Mouse (Mus musculus) hindbrain, embryonic 16.5 days (tissue): Measurements from ENCODE around the gene Slit2. TPM values are rescaled to one million over a fixed set of nuclear protein-coding genes. Genes with fewer than 3 reads are reported as not detected.

Source experiments
- ATAC-seq: fragments of 200-750 bp; cut with Nextera tagmentation; 2 replicates; pipeline ENCODE4 v1.8.0; 2017; ENCODE audit warnings: moderate TSS enrichment, moderate library complexity
- H3K27ac ChIP-seq: fragments of 300-500 bp; sonication (generic); 2 replicates; pipeline ENCODE4 v1.5.1; 2014; ENCODE audit warnings: low read depth, mild to moderate bottlenecking, control low read depth, low read length, moderate library complexity
- H3K27me3 ChIP-seq: fragments of 300-500 bp; sonication (generic); replicated peaks from 2 replicates; pipeline ENCODE4 v1.6.1; 2014; ENCODE audit warnings: low read length; ENCODE audit not compliant: control insufficient read depth, insufficient read depth
- H3K36me3 ChIP-seq: fragments of 300-500 bp; sonication (generic); 2 replicates; pipeline ENCODE4 v1.6.1; 2014; ENCODE audit warnings: mild to moderate bottlenecking, low read length, moderate library complexity, mixed read lengths; ENCODE audit not compliant: control insufficient read depth, insufficient read depth
- H3K4me1 ChIP-seq: fragments of 300-500 bp; sonication (generic); 2 replicates; pipeline ENCODE4 v1.6.1; 2014; ENCODE audit warnings: low read depth, low read length; ENCODE audit not compliant: control insufficient read depth, insufficient read depth
- H3K4me2 ChIP-seq: fragments of 300-500 bp; sonication (generic); 2 replicates; pipeline ENCODE4 v1.6.1; 2014; ENCODE audit warnings: mild to moderate bottlenecking, low read length, control low read depth, moderate library complexity
- H3K4me3 ChIP-seq: fragments of 300-500 bp; sonication (generic); 2 replicates; pipeline ENCODE4 v1.5.1; 2014; ENCODE audit warnings: mild to moderate bottlenecking, low read length, control low read depth, moderate library complexity
- H3K9ac ChIP-seq: fragments of 300-500 bp; sonication (generic); 2 replicates; pipeline ENCODE4 v1.6.1; 2014; ENCODE audit warnings: low read depth, mild to moderate bottlenecking, control low read depth, low read length, moderate library complexity
- H3K9me3 ChIP-seq: fragments of 300-500 bp; sonication (generic); 2 replicates; pipeline ENCODE4 v1.6.1; 2014; ENCODE audit warnings: mild to moderate bottlenecking, low read length, moderate library complexity; ENCODE audit not compliant: control insufficient read depth
- WGBS: fragments of 180-500 bp; shearing (Covaris S2); extraction: QIAGEN DNeasy Blood & Tissue Kit; methylation state at CpG from one replicate; pipeline ENCODE4 v1.1.7; 2014; 5-methylcytosine and 5-hydroxymethylcytosine counted together
- polyA plus RNA-seq: library from polyadenylated mRNA; unstranded; fragments of >200 nt; fragmentation: Nextera tagmentation; extraction: Ambion mirVana; gene quantifications from 2 replicates; pipeline ENCODE4 v1.2.1, GENCODE M21; 2015

The Slit2 gene
- polyA plus RNA-seq, 1 experiment from 2014 or later: 17.8 TPM

DNA sequence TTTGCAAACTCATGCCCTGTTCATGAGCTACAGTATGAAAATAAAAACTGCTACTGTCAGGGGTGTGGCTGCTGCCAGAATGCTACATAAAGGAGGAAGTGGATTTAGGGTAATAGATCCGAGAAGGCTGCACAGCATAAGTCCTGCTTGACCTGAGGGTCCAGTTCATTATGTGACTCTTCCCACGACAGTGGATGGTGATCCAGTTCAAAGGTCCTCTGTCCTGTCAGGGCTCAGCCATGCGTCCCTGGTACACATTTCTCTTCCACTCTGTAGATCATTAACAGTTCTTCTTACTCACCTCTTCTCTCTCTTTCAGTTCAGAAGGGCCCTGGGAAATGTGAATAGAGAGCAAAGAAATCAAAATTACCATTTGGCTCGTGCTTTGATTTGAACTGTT lies 265.4 kb downstream of the Slit2 start:
- Histone ChIP-seq H3K9ac (no peak overlapping the region), H3K27me3 (no peaks in the 10 kb centered on the region), H3K27ac (no peak overlapping the region), H3K36me3 (no peaks in the 10 kb centered on the region), H3K4me3 (no peak overlapping the region), H3K9me3 (no peaks in the 10 kb centered on the region), H3K4me2 (no peak overlapping the region), H3K4me1 (no peaks in the 10 kb centered on the region)
- ATAC-seq: no peak
- whole genome bisulfite sequencing: 62% methylated on average over 4 of the region's 4 CpGs

DNA sequence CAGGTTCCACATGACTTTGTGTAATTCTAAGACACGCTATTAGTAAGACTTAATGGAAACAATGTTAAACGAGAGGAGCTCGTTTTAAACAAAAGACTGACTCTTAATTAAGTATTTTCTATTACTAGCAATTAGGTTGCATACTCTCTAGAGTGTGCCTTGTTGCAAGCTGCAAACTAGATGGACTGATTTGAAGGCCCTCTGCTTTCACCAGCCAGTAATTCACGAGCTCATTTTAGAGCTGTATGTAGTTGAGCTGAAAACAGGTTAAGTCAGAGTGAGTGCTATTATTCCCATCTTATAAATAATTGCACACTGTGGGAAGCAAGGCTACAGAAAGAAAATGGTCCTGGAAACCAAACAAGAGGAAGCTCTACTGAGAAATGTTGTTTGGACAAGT lies 294.6 kb downstream of the Slit2 start:
- ATAC-seq: peak; percentile 48; the same call in 1 of the 2 replicates

DNA sequence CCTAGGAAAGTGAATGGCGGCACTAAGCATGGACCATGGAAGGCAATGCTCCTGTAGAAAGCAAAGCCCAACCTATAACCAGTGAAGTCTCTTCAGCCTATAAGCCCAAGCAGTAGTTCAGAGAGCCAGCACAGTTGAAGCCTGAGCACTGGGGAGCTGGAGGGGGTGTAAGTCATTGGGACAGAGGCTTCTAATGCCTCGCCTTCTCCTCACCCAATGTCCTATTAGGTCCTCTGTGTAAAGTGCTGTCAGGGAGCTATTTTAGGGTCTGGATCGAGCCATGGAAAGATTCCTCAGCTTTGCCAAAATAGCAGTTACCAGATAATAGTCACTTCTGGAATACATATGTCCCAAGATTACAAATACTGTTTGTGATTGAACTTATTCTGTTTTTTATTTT lies 318.2 kb downstream of the Slit2 start:
- Histone ChIP-seq H3K36me3 (0 out of 2 replicates have a peak, but pooled peaks cover 3% of the 10 kb centered on the region), H3K4me1 (no peaks in the 10 kb centered on the region), H3K9ac (no peak overlapping the region), H3K4me3 (no peak overlapping the region), H3K27ac (no peak overlapping the region), H3K27me3 (no peaks in the 10 kb centered on the region), H3K9me3 (no peaks in the 10 kb centered on the region), H3K4me2 (no peak overlapping the region)
- 97% methylated on average over 3 of the region's 3 CpGs for WGBS
- ATAC-seq: no peak

More for the DNA sequence above, 294.6 kb downstream of the Slit2 start:
- Histone ChIP-seq H3K4me2 (no peak overlapping the region), H3K27ac (no peak overlapping the region), H3K27me3 (no peaks in the 10 kb centered on the region), H3K4me3 (no peak overlapping the region), H3K36me3 (no peaks in the 10 kb centered on the region), H3K9me3 (no peaks in the 10 kb centered on the region), H3K9ac (no peak overlapping the region), H3K4me1 (no peaks in the 10 kb centered on the region)
- WGBS: 60% methylated on average over 4 of the region's 4 CpGs

DNA sequence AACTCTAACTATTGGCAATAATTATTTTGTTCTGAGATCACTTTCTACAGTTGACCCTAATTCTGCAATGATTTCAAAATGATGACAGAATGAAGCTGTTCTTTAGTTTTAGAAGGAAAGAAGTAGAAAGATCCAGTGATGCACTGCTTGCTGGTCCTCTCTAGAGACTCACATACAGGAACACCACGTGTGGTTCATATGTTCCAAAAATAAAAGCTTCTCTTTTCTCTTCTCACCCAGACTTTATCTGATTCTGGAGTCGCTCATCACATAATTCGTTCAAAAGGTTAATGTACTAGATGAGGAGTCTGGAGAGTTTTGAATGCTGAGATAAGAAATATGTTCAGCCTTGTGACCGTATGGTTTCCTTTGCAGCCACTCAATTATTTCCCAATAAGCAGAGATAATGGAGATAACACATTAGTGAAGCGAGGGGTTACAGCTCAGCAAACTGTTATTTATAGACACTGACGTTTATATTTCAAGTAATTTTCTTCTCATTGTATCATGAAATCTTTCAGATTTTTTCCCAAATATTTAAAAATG lies 332.2 kb downstream of the Slit2 start:
- Histone ChIP-seq H3K27me3 (no peaks in the 10 kb centered on the region), H3K4me2 (no peak overlapping the region), H3K4me3 (no peak overlapping the region), H3K4me1 (no peaks in the 10 kb centered on the region), H3K9ac (no peak overlapping the region), H3K27ac (no peak overlapping the region), H3K36me3 (no peaks in the 10 kb centered on the region), H3K9me3 (no peaks in the 10 kb centered on the region)
- 82% methylated on average over 6 of the region's 6 CpGs for WGBS
- ATAC-seq: no peak

DNA sequence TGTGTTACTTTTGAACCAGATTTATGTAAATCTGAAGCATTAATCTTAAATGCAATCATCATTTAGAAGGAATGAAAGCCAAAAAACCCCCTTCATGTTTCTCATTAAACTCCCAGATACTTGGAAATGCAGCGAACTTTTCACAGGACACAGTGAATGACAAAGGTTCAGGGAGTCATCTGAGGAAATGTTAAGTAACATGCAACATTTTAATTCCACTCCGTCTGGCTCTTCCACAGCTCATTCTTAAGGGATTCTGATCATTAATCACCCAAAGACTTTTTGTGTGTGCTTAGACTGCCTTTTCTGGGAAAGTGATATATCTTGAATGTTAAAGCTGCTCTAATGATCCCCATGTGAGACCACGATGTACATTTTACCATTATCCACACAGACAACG lies 337.7 kb downstream of the Slit2 start:
- Histone ChIP-seq H3K36me3 (no peaks in the 10 kb centered on the region), H3K4me3 (no peak overlapping the region), H3K27me3 (no peaks in the 10 kb centered on the region), H3K4me1 (no peaks in the 10 kb centered on the region), H3K4me2 (no peak overlapping the region), H3K9ac (no peak overlapping the region), H3K27ac (no peak overlapping the region), H3K9me3 (no peaks in the 10 kb centered on the region)
- 53% methylated on average over 4 of the region's 4 CpGs for WGBS
- no peak for ATAC-seq

DNA sequence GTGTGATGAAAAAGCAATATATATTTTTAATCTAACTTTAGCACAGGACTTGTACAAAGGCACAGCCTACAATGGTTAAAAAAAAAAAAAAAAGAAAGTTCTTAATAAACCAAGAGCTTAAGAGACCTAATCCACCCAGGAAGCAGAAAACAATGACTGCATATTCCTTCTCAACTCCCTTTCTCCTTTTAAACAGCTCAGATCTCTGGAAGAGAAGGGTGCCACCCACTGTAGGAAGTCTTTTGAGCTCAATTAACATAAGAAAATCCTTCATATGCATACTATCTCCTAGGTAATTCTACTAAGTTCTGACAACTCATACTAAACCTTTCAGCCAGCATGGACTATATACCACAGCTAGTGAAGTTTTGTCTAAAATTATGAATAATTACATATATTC lies 343.3 kb downstream of the Slit2 start:
- Histone ChIP-seq H3K4me2 (no peak overlapping the region), H3K4me3 (no peak overlapping the region), H3K4me1 (no peaks in the 10 kb centered on the region), H3K27ac (no peak overlapping the region), H3K27me3 (no peaks in the 10 kb centered on the region), H3K36me3 (no peaks in the 10 kb centered on the region), H3K9me3 (no peaks in the 10 kb centered on the region), H3K9ac (no peak overlapping the region)
- no peak for ATAC-seq

DNA sequence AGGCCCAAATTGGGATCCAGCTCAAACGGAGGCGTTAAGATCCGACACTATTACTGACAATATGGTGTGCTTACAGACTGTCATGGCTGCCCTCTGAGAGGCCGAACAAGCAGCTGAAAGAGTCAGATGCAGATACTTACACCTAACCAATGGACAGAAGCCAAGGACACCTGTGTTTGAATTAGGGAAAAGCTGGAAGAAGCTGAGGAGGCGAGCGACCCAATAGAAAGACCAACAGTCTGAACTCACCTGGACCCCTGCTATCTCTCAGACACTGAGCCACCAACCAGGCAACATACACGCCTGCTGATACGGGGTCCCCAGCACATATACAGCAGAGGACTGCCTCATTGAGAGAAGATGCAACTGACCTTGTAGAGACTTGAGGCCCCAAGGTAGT lies 344.7 kb downstream of the Slit2 start, which contains the start of gene 5730480H06Rik:
Gene 5730480H06Rik, plus strand, starts transcription at position 301 of the 400 bp plus-strand sequence.
- no peak within 1 kb of the TSS for H3K27ac ChIP-seq
- H3K9me3 ChIP-seq: no peaks in the 10 kb centered on the region
- H3K4me2 ChIP-seq: no peak within 1 kb of the TSS
- H3K36me3 ChIP-seq: no peaks in the 10 kb centered on the region
- 93% methylated on average over 8 of the region's 8 CpGs for WGBS
- ATAC-seq: no peak
- no peak within 1 kb of the TSS for H3K4me3 ChIP-seq
- no peaks in the 10 kb centered on the region for H3K27me3 ChIP-seq
- H3K9ac ChIP-seq: no peak within 1 kb of the TSS
- H3K4me1 ChIP-seq: no peaks in the 10 kb centered on the region

DNA sequence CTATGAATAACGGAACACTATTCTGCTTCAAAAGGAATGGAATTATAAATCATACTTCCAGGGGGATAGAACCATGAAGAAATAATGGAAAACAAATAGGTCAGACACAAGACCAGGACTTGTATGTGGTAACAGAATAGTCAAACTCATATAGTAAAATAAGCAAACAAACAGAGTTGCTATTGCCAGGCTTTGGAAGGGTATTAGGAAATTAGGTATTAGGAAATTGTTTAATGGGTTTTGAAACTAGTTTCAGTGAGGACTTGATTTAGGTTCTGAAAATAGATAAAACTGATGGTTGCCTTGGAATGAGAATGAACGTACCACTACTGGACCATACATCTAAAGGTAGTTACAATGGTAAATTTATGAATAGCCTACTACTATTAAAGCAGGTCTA lies 346.8 kb downstream of the Slit2 start:
- H3K27me3 ChIP-seq: no peaks in the 10 kb centered on the region
- no peaks in the 10 kb centered on the region for H3K4me1 ChIP-seq
- H3K4me3 ChIP-seq: no peak overlapping the region
- no peak overlapping the region for H3K9ac ChIP-seq
- no peak overlapping the region for H3K27ac ChIP-seq
- ATAC-seq: no peak
- 96% methylated on average over 2 of the region's 2 CpGs for WGBS
- no peak overlapping the region for H3K4me2 ChIP-seq
- H3K36me3 ChIP-seq: no peaks in the 10 kb centered on the region
- H3K9me3 ChIP-seq: no peaks in the 10 kb centered on the region

DNA sequence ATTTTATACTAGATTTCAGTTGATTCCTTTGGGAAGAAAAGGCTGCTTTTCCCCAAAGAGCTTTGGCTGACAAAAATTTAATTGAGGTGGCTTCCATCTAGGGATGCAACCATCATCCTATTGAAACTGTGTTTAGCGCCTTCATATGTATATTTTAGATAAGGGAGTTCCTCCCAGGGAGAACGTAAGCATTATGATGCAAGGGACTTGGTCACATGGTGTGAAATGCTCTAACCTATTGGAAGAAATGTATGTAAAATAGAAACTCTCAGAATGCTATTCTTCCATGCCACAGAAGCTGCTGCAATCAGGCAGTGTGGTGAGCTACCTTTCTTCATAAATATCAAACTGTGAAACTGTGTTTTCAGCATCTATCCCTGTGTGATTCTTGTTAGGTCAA lies 347.9 kb downstream of the Slit2 start:
- H3K4me3 ChIP-seq: no peak overlapping the region
- no peaks in the 10 kb centered on the region for H3K27me3 ChIP-seq
- ATAC-seq: no peak
- no peaks in the 10 kb centered on the region for H3K4me1 ChIP-seq
- 80% methylated on average over 2 of the region's 2 CpGs for WGBS
- H3K9me3 ChIP-seq: no peaks in the 10 kb centered on the region
- no peak overlapping the region for H3K4me2 ChIP-seq
- no peak overlapping the region for H3K9ac ChIP-seq
- no peaks in the 10 kb centered on the region for H3K36me3 ChIP-seq
- no peak overlapping the region for H3K27ac ChIP-seq

DNA sequence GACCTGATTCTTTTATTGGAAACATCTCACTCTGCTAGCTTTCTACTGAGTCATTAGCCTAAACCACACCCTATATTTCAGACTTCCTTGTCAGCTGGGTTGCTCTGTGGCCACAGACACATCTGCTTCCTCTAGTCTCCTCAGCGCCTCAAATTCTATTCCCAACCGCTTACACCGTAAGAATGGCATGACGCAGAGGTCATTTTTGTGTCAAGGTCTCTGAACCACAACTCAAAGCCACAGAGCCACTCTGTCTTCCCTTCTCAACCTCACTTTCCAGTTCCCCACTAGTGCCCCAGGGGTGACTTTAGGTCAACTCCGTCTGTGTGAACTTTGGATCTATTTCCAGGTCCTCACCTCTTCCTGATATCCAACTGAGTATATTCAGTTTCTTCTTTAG lies 348.5 kb downstream of the Slit2 start:
- no peaks in the 10 kb centered on the region for H3K36me3 ChIP-seq
- no peak overlapping the region for H3K4me3 ChIP-seq
- H3K4me2 ChIP-seq: no peak overlapping the region
- no peaks in the 10 kb centered on the region for H3K27me3 ChIP-seq
- no peak overlapping the region for H3K9ac ChIP-seq
- no peak for ATAC-seq
- 77% methylated on average over 5 of the region's 5 CpGs for WGBS
- H3K27ac ChIP-seq: no peak overlapping the region
- H3K4me1 ChIP-seq: no peaks in the 10 kb centered on the region
- H3K9me3 ChIP-seq: no peaks in the 10 kb centered on the region
